Mouse (Mus musculus) forebrain, postnatal 0 days (tissue): ENCODE results near the gene Pax2. TPM values are rescaled to one million over a fixed set of nuclear protein-coding genes. Genes with fewer than 3 reads are reported as not detected.
A peak's percentile ranks its signal among the peaks of the same experiment; 100 is the strongest.

Source experiments
- ATAC-seq: fragments of 200-750 bp; cut with Nextera tagmentation; 2 replicates; pipeline ENCODE4 v1.8.0; 2017; ENCODE audit warnings: mild to moderate bottlenecking, moderate library complexity
- DNase-seq: peaks from one replicate; pipeline ENCODE4 v3.0.0-alpha.2; 2015
- H3K27ac ChIP-seq: fragments of 300-500 bp; sonication (generic); 2 replicates; pipeline ENCODE4 v1.5.1; 2014; ENCODE audit warnings: low read depth, mild to moderate bottlenecking, antibody characterized with exemption, low read length, moderate library complexity, mixed read lengths
- H3K27me3 ChIP-seq: fragments of 300-500 bp; sonication (generic); 2 replicates; pipeline ENCODE4 v1.6.1; 2014; ENCODE audit warnings: mild to moderate bottlenecking, low read length, mixed read lengths; ENCODE audit not compliant: insufficient read depth
- H3K36me3 ChIP-seq: fragments of 300-500 bp; sonication (generic); 2 replicates; pipeline ENCODE4 v1.6.1; 2014; ENCODE audit warnings: mild to moderate bottlenecking, moderate library complexity; ENCODE audit not compliant: insufficient read depth
- H3K4me1 ChIP-seq: fragments of 300-500 bp; sonication (generic); 2 replicates; pipeline ENCODE4 v1.6.1; 2014; ENCODE audit warnings: antibody characterized with exemption; ENCODE audit not compliant: insufficient read depth
- H3K4me2 ChIP-seq: fragments of 300-500 bp; sonication (generic); 2 replicates; pipeline ENCODE4 v1.6.1; 2014; ENCODE audit warnings: low read depth, mild to moderate bottlenecking, moderate library complexity
- H3K4me3 ChIP-seq: fragments of 300-500 bp; sonication (generic); 2 replicates; pipeline ENCODE4 v1.5.1; 2014; ENCODE audit warnings: low read depth, low read length, mixed read lengths
- H3K9ac ChIP-seq: fragments of 300-500 bp; sonication (generic); 2 replicates; pipeline ENCODE4 v1.6.1; 2014; ENCODE audit warnings: mild to moderate bottlenecking
- H3K9me3 ChIP-seq: fragments of 300-500 bp; sonication (generic); 2 replicates; pipeline ENCODE4 v1.6.1; 2016; ENCODE audit warnings: low read length
- CTCF ChIP-seq: sonication (generic); IDR thresholded peaks from 2 replicates; pipeline ENCODE4 v1.5.1; 2016; ENCODE audit warnings: antibody characterized with exemption, control low read depth, low read depth
- WGBS: fragments of 180-500 bp; shearing (Covaris S2); extraction: QIAGEN DNeasy Blood & Tissue Kit; methylation state at CpG from one replicate; pipeline ENCODE4 v1.1.7; 2014; 5-methylcytosine and 5-hydroxymethylcytosine counted together
- microRNA-seq, 2 experiments: library from miRNA; unstranded; fragments of <30 nt; microRNA quantifications; one replicate each; pipeline ENCODE4; 2016
- polyA plus RNA-seq: library from polyadenylated mRNA; unstranded; fragments of >200 nt; fragmentation: Nextera tagmentation; extraction: Ambion mirVana; gene quantifications from 2 replicates; pipeline ENCODE4 v1.2.1, GENCODE M21; 2015
- total RNA-seq: library from RNA; depleted of rRNA; stranded (reverse); fragments of >200 nt; gene quantifications from 2 replicates; pipeline ENCODE4 v1.2.3, GENCODE M21; 2014; rRNA removed

Gene Pax2
- total and polyA plus RNA-seq, 2 experiments from 2014 or later = 0.05 to 0.06 TPM

GRCm38 (mm10) chr19:44874928-44875327 lies 119.1 kb downstream of the Pax2 start:
- ATAC-seq = no peak
- 18% methylated on average over 6 of the region's 6 CpGs for WGBS
- TF ChIP-seq CTCF = no peak
- no peaks in the 10 kb centered on the region for H3K36me3 ChIP-seq
- H3K4me2 ChIP-seq = no peak overlapping the region
- H3K9me3 ChIP-seq = no peaks in the 10 kb centered on the region
- DNase-seq = no peak
- no peak overlapping the region for H3K4me3 ChIP-seq
- no peaks in the 10 kb centered on the region; the same call in 1 of the 2 replicates for H3K27me3 ChIP-seq
- no peak overlapping the region for H3K27ac ChIP-seq
- no peaks in the 10 kb centered on the region for H3K4me1 ChIP-seq
- H3K9ac ChIP-seq = no peak overlapping the region

- ATAC-seq (no peak), DNase-seq (no peak)
- Histone ChIP-seq H3K9ac (no peak overlapping the region), H3K36me3 (no peaks in the 10 kb centered on the region), H3K4me3 (no peak overlapping the region), H3K4me1 (peaks cover 1% of the 10 kb centered on the region; the same call in 1 of the 2 replicates), H3K27ac (no peak overlapping the region), H3K4me2 (no peak overlapping the region), H3K9me3 (no peaks in the 10 kb centered on the region), H3K27me3 (no peaks in the 10 kb centered on the region; the same call in 1 of the 2 replicates)
- TF ChIP-seq CTCF = no peak
- 84% methylated on average over 1 of the region's 1 CpGs for WGBS
Observed at GRCm38 (mm10) chr19:44875718-44876117, 119.9 kb downstream of the Pax2 start.

- Histone ChIP-seq H3K4me1 (peaks cover 5% of the 10 kb centered on the region; the same call in 1 of the 2 replicates), H3K9ac (no peak overlapping the region), H3K27me3 (no peaks in the 10 kb centered on the region; the same call in 1 of the 2 replicates), H3K4me3 (no peak overlapping the region), H3K36me3 (no peaks in the 10 kb centered on the region), H3K4me2 (no peak overlapping the region), H3K27ac (no peak overlapping the region), H3K9me3 (no peaks in the 10 kb centered on the region)
- 89% methylated on average over 7 of the region's 7 CpGs for WGBS
- no peak for TF ChIP-seq CTCF
- ATAC-seq (no peak), DNase-seq (no peak)
Observed at GRCm38 (mm10) chr19:44876529-44876928, 120.7 kb downstream of the Pax2 start.

- H3K27me3 ChIP-seq = peaks cover 27% of the 10 kb centered on the region
- peak overlapping the region; percentile 55 for H3K4me2 ChIP-seq
- no peak overlapping the region for H3K27ac ChIP-seq
- TF ChIP-seq CTCF = no peak
- H3K36me3 ChIP-seq = no peaks in the 10 kb centered on the region
- peaks cover 17% of the 10 kb centered on the region for H3K4me1 ChIP-seq
- H3K9me3 ChIP-seq = no peaks in the 10 kb centered on the region
- peak; percentile 72 for ATAC-seq
- peak overlapping the region; percentile 28 for H3K4me3 ChIP-seq
- DNase-seq = peak; percentile 45
- WGBS = 4% methylated on average over 31 of the region's 31 CpGs
- H3K9ac ChIP-seq = peak overlapping the region; percentile 49
Observed at GRCm38 (mm10) chr19:44882552-44883024, 126.7 kb downstream of the Pax2 start.

GRCm38 (mm10) chr19:44884331-44884730 lies 128.5 kb downstream of the Pax2 start:
- Histone ChIP-seq H3K4me1 (peaks cover 17% of the 10 kb centered on the region), H3K4me2 (no peak overlapping the region), H3K36me3 (no peaks in the 10 kb centered on the region), H3K9ac (no peak overlapping the region), H3K9me3 (no peaks in the 10 kb centered on the region), H3K27ac (no peak overlapping the region), H3K27me3 (peaks cover 29% of the 10 kb centered on the region), H3K4me3 (no peak overlapping the region)
- TF ChIP-seq CTCF = no peak
- DNase-seq (no peak), ATAC-seq (no peak)
- 32% methylated on average over 3 of the region's 3 CpGs for WGBS

- no peak for ATAC-seq
- WGBS = 24% methylated on average over 3 of the region's 3 CpGs
Observed at GRCm38 (mm10) chr19:44886475-44886874, 130.6 kb downstream of the Pax2 start.

More at GRCm38 (mm10) chr19:44886475-44886874, 130.6 kb downstream of the Pax2 start:
- TF ChIP-seq CTCF = no peak
- no peaks in the 10 kb centered on the region for H3K9me3 ChIP-seq
- peaks cover 11% of the 10 kb centered on the region; the same call in 1 of the 2 replicates for H3K4me1 ChIP-seq
- no peak for DNase-seq
- H3K4me2 ChIP-seq = no peak overlapping the region
- peaks cover 42% of the 10 kb centered on the region for H3K27me3 ChIP-seq
- no peaks in the 10 kb centered on the region for H3K36me3 ChIP-seq
- no peak overlapping the region for H3K9ac ChIP-seq
- no peak overlapping the region for H3K27ac ChIP-seq
- no peak overlapping the region for H3K4me3 ChIP-seq

Small RNA genes within 50 kb of the gene (microRNA-seq; reads per million reads assigned to microRNA genes)
- 0 reads per million in 2 experiments for gene Mir6405

Other genes starting within 250 kb of the Pax2 start
- 0.08 and 0.48 TPM in 2 replicates for gene Sec31b, start 210.2 kb upstream of the Pax2 start, total RNA-seq
- gene Sec31b, start 210.2 kb upstream of the Pax2 start, polyA plus RNA-seq = 0.10 and 0.15 TPM in 2 replicates
- not detected in 2 replicates for gene Gm20538, start 203.2 kb upstream of the Pax2 start, total RNA-seq
- gene Gm20538, start 203.2 kb upstream of the Pax2 start, polyA plus RNA-seq = not detected in 2 replicates
- gene Ndufb8, start 200.6 kb upstream of the Pax2 start, total RNA-seq = 275 and 424 TPM in 2 replicates
- 691 and 823 TPM in 2 replicates for gene Ndufb8, start 200.6 kb upstream of the Pax2 start, polyA plus RNA-seq
- 8.2 and 13.6 TPM in 2 replicates for gene Hif1an, start 193.2 kb upstream of the Pax2 start, total RNA-seq
- gene Hif1an, start 193.2 kb upstream of the Pax2 start, polyA plus RNA-seq = 8.1 and 15.6 TPM in 2 replicates
- 42.7 and 50.0 TPM in 2 replicates for gene Slf2, start 175.1 kb downstream of the Pax2 start, total RNA-seq
- 11.1 and 16.1 TPM in 2 replicates for gene Slf2, start 175.1 kb downstream of the Pax2 start, polyA plus RNA-seq
- 35.9 and 54.7 TPM in 2 replicates for gene Sema4g, start 233.1 kb downstream of the Pax2 start, total RNA-seq
- 8.2 and 12.1 TPM in 2 replicates for gene Sema4g, start 233.1 kb downstream of the Pax2 start, polyA plus RNA-seq
- gene Twnk, start 249.6 kb downstream of the Pax2 start, total RNA-seq = 7.7 and 8.6 TPM in 2 replicates
- 8.8 and 10.8 TPM in 2 replicates for gene Twnk, start 249.6 kb downstream of the Pax2 start, polyA plus RNA-seq